Mouse (Mus musculus): ENCODE data around the gene Gm10644.

Gene Gm10644

DNA sequence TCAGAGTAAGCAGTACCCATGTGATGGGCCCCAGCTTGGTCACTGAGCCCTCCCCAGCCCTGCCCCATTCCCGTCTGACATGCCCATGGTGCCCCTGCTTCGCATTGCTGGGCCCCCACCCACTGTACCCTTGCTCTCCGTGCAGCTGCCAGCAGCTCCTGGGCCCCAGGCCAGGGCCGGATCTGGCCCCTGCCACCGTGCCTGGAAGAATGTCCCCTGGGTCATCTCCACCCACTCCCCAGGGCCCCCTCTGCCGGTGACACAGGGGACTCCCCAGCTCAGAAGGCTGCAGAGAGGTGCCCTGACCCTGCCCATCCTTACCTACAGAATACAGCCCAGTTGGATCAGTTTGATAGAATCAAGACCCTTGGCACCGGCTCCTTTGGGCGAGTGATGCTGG is 25.8 kb upstream of the Gm10644 start:
- DNase-seq (ENCODE audit: low spot score in 2 of 2), result no peak

DNA sequence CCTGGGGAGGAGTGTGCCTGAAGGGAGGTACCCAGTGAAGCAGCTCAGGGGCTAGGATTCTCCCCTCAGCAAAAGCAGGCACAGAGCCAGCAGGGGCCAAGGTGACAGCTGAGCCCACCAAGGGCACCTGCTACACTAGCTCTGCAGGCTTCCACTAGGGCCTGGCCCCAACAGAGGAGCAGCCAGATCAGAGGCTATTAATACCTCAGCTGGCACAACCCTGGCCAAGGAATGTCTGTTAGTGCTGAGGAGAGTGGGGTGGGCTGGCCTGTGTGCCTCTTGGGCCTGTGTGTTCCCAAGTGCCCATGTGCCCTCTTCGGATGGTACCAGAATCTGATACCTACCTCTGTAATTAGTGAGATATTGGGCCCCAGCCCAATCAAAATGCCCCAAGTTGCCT is 25.2 kb upstream of the Gm10644 start:
- no peak for DNase-seq (ENCODE audit: low spot score in 2 of 2)

- DNase-seq (ENCODE audit: low spot score in 2 of 2), result no peak
Observed at GRCm38 (mm10) chr8:83978200-83978599, 23.2 kb upstream of the Gm10644 start.

- DNase-seq (ENCODE audit: low spot score in 2 of 2), result no peak
Observed at GRCm38 (mm10) chr8:83977646-83978045, 22.6 kb upstream of the Gm10644 start.

DNA sequence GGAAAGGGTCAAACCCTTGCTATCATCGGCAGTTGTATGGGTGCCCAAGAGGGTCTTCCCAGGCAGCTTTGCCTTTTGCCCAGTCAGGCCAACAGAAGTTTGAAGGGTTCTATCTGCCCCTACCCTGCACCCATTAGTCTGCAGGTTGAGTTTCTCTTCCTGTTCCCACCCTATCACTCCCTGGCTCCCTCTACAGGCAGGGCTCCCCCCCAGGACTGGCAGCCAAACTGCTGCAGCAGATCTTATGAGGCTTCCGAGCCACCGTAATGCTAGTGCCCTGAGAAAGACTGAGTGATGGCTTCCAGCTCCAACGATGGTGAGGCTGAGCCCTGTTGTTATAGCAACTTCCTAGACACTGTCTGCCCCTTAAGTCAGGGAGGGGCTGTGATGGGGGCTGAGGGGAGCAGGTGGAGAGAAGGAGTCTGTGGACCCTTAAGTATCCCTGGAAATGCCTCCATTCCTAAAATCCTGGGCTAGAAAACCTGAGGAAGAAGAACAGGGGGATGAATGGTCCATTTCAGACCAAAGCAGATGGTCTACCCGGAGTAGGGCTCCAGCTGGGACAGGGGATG is 21.9 kb upstream of the Gm10644 start:
- no peak for DNase-seq (ENCODE audit: low spot score in 2 of 2)

GRCm38 (mm10) chr8:83976101-83976630 is 21.2 kb upstream of the Gm10644 start:
- DNase-seq (ENCODE audit: low spot score in 2 of 2), result no peak

- no peak for DNase-seq (ENCODE audit: low spot score in 2 of 2)
Observed at GRCm38 (mm10) chr8:83974521-83974920, 19.5 kb upstream of the Gm10644 start.

- no peak for DNase-seq (ENCODE audit: low spot score in 2 of 2)
Observed at GRCm38 (mm10) chr8:83973161-83974031, 18.4 kb upstream of the Gm10644 start.

GRCm38 (mm10) chr8:83972150-83973120 is 17.4 kb upstream of the Gm10644 start, which contains the start of gene Prkaca:
Gene Prkaca (plus strand): TSS chr8:83972993.
- peak; percentile 96 to 98 for DNase-seq (ENCODE audit: low spot score in 2 of 2)

DNA sequence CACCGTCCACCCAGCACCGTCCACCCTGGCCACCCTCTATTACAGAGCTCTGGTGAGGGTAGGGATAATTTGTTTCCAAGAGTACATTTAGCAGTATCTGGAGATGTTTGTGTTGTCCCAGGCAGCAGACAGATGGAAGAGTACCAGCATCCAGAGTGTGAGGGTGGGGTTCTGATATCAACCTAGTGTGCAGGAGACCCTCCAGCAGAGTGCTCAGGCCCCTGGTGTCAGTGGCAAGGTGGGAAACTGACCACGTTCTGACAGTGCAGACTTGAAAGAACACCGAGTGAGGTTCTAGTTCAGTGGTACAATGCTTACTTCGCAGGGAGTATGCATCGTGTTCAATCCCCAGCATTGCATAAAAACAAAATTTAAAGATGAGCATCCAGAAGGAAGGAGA is 16.7 kb upstream of the Gm10644 start:
- DNase-seq (ENCODE audit: low spot score in 2 of 2), result no peak

GRCm38 (mm10) chr8:83971121-83971520 is 16.1 kb upstream of the Gm10644 start:
- no peak for DNase-seq (ENCODE audit: low spot score in 2 of 2)

DNA sequence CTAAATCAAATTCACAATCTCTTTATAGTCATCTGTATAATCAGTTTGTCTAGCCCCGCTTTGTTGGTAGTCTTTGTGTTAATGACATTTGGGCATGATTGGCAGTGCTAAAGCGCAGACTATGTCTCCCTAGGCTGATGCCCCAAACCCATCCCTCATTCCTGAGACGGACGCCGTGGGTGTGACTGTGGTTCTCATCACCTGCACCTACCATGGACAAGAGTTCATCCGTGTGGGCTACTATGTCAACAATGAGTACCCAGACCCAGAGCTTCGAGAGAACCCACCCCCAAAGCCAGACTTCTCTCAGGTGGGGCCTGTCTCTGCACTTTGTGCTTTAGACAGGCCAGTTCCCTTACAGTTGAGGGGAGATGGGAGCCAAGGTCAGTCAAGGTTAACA is 12.7 kb upstream of the Gm10644 start:
- DNase-seq (ENCODE audit: low spot score in 2 of 2), result no peak

GRCm38 (mm10) chr8:83964015-83964765 is 9.2 kb upstream of the Gm10644 start:
- DNase-seq (ENCODE audit: low spot score in 2 of 2), result no peak

DNA sequence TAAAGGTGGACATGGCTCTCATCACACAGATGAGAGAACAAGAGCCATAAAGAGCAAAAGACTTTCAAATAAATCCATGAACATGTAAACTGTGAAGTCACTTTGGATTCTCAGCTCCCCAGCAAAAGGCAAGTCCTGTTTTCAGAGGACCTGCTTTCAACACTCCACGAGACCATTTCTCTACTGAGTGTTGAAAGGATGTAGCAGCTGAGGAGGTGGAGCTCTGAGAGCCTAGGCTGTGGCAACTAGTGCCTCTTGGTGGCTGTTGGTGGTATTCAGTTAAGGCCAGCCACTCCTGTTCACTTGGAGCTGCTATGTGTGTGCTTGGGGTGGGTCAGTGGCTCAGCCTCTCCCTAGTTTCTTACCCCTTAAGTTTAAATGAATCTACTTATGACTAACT is 1.8 kb upstream of the Gm10644 start:
- DNase-seq (ENCODE audit: low spot score in 2 of 2), result no peak

GRCm38 (mm10) chr8:83955958-83956218 is 883 bp upstream of the Gm10644 start:
- DNase-seq (ENCODE audit: low spot score in 2 of 2), result no peak

DNA sequence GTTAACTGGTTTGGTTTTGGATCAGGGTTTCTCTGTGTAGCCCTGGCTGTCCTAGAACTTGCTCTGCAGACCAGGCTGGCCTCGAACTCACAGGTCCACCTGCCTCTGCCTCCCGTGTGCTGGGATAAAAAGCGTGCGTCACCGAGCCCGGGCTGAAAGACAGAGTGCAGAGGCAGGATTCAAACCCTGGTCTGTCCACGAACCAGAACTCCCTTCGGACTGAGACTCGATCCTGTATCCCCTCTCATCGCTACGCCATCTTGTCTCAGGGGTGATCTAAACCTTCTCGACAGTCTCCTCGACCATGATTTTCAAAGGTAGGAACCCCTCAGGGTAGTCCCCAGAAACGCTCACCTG is 278 bp downstream of the Gm10644 start:
- DNase-seq (ENCODE audit: low spot score in 2 of 2), result no peak

GRCm38 (mm10) chr8:83945540-83945939 is 9.5 kb downstream of the Gm10644 start:
- no peak for DNase-seq (ENCODE audit: low spot score in 2 of 2)

DNA sequence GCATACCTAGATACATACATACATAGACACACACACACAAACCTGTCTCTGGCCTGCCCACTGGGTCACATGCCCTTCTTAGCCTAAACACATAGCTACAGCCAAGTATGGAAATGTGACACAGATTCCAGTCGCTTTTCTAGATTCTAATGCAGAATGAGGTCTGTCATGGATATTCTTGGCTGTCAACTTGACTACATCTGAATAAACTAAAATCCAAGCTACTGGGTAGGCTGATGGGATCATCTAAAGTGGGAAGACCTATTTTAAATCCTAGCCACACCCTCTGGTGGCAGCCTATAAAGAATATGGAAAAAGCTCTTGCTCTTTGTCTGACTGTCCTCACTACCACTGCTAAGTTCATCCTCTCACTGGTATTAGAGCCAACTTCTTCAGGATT is 12.6 kb downstream of the Gm10644 start:
- DNase-seq (ENCODE audit: low spot score in 2 of 2), result no peak

DNA sequence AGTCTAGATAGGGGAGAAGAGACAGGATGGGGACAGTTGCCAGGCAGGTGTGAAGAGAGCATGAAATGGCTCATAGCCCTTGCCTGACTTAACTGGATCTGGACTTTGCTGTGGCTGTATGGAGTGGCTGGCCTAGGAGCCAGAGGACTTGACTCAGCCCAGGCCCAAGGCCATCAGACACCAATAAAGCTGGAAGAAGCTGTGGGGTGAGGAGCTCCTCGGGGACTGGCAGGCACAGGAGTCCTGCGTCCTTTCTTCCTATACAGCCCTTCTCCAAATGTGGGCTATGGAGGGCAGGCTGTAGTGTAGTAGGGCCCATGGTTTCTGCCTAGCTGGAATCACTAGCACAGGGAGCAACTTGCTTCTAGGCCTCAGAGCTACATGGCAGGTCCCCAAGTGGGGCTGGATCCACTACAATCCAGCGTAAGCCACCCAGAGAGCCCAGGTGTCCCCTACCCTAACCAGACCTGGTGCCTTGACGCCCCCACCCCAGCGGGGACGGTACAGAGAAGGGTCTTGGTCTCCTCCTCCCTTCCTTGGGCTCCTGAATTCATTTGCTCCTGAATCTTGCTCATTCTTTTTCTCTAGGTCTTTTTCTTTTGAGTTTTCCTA is 13.8 kb downstream of the Gm10644 start:
- no peak for DNase-seq (ENCODE audit: low spot score in 2 of 2)

DNA sequence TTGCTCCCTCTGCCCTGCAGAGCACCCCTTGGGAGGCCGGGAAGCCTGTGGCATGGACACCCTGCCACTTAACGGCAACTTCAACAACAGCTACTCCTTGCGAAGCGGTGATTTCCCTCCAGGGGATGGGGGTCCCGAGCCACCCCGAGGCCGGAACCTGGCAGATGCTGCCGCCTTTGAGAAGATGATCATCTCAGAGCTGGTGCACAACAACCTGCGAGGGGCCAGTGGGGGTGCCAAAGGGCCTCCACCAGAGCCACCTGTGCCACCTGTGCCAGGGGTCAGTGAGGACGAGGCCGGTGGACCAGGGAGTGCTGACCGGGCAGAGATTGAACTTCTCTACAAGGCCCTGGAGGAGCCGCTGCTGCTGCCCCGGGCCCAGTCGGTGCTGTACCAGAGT is 16.7 kb downstream of the Gm10644 start:
- no peak for DNase-seq (ENCODE audit: low spot score in 2 of 2)

- DNase-seq (ENCODE audit: low spot score in 2 of 2), result no peak
Observed at GRCm38 (mm10) chr8:83937645-83938044, 17.4 kb downstream of the Gm10644 start.
